Mouse (Mus musculus): ENCODE data around the gene Acad10. TPM values are rescaled to one million over a fixed set of nuclear protein-coding genes. Genes with fewer than 3 reads are reported as not detected.

Gene Acad10
- polyA plus RNA-seq (2012; rRNA removed; ENCODE audit: low replicate concordance), result 5.1 and 6.2 TPM in 2 replicates

DNA sequence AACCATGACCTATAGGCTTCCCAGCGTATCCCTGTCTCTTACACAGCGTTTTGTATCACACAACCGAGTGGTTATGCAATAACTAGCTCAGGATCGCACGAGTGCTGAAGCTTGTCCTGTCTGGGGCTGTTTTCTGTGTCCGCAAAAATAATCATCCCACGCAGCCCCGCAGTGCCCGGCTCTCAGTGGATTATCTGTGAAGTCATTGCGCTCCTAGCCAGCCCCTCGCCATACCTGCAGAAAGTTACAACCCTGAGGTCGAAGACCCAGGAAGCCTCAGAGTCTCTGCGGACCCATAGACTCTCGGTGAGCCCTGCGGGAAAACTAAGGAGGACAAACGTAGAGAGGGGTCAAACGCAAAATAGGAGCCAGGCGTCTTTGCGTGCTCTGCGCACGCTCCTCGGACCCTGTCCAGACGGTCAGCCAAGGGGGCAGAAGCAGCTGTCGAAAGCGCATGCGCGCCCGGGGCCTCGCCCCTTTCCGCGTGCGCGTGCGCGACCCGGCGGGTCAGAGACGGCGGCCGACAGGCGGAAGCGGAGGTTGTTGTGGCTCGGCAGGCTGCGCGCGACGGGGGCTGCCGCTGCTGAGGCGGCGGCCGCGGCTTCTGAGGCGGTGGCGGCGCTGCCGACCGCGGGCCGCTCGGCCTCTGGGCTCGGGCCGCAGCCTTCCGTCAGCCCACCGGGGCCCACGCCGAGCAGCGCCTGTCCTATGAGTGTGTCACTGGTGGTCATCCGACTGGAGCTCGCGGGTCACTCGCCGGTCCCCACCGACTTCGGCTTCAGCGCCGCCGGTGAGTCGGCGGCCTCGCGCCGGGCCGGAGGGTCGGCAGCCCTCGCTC lies at the start of gene Acad10, which contains the start of gene Brap:
TSS of gene Acad10 (minus strand) at position 456 of the 838 bp plus-strand sequence.
TSS of gene Brap (plus strand) at position 505 of the 838 bp plus-strand sequence.

DNA sequence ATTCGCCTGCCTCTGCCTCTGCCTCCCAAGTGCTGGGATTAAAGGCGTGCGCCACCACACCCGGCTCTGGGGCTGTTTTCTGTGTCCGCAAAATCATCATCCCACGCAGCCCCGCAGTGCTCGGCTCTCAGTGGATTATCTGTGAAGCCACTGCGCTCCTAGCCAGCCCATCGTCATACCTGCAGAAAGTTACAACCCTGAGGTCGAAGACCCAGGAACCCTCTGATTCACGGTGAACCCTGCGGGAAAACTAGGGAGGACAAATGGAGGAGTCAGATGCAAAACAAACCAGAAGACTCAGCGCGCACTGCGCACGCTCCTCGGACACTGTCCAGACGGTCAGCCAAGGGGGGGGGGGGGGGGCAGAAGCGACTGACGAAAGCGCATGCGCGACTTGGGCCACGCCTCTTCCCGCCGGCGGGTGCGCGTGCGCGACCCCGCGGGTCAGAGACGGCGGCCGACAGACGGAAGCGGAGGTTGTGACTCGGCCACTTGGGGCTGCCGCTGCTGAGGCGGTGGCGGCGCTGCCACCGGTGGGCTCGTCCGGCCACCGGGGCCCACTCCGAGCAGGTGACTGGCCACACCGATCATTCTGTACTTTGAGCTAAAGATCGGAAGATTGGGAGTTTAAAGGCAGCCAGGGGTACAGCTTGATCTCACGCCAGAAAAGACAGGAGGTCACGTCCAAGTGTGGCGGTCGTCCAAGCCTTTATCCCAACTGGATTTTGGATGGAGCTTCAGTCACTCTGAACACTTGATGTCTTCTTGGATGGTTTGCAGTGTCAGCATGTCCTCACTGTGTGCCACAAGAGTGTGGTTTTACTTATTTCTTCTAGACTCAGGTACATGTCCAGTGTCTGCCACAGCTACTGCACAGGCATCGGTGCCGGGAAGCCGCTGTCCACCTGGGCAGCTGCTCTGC lies 41.5 kb downstream of the Acad10 start, which contains the start of gene Acad12:
TSS of gene Acad12 (minus strand) at position 347 of the 922 bp plus-strand sequence.

DNA sequence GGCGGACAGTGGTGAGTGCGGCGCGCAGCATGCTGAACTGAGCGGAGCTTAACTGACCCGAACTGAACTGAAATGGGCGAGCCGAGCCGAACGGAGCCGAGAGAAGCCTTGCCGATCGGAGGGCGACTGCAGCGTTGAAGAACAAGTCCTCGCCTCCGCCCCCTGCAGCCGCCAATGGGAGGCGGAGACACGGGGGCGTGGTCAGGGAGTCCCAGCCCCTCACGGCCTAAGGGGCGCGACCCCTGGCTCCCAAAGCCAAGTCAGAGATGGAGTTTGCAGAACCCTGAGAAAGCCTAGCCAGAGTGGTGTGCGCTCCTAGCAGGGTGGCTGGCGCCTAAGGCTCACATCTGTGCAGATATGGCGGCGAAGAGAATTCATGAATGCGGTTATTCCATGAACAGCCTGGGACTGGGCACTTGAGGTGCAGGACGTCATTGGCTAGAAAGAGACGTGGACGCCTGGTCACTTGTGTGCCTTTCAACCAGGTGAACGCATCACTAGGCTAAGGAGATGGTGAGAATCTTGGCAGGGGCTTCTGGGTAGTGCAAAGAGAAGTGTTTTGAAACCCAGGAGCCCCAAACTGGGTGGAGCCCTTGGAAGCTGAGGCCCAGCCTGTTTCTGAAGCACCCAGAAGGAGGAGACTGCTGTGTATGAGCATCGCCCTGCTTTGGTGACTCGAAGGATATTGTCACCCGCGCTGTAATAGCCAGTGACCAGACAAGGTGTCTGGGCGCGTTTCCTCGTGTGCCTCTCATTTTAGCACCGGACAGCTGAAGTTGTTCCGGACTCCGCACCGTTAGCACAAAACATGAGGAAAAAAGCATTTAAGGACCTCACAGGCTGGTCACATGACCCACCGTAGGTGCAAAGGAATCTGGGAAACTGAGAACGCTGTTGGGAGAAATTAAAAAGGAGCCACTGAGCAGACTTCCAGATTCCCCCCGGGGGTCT lies 66.6 kb downstream of the Acad10 start, which contains the start of gene Aldh2:
TSS of gene Aldh2 (minus strand) at position 374 of the 951 bp plus-strand sequence.

Other genes starting within 250 kb of the Acad10 start
- 2.0 and 10.1 TPM in 2 replicates for gene Tmem116, start 208.6 kb downstream of the Acad10 start, polyA plus RNA-seq (2012; rRNA removed; ENCODE audit: low replicate concordance)
- 32.4 and 41.9 TPM in 2 replicates for gene Erp29, start 208.0 kb downstream of the Acad10 start, polyA plus RNA-seq (2012; rRNA removed; ENCODE audit: low replicate concordance)
- gene Adam1b, start 157.1 kb downstream of the Acad10 start, polyA plus RNA-seq (2012; rRNA removed; ENCODE audit: low replicate concordance), result not detected in 2 replicates
- gene Adam1a, start 115.0 kb downstream of the Acad10 start, polyA plus RNA-seq (2012; rRNA removed; ENCODE audit: low replicate concordance), result 2.1 and 2.3 TPM in 2 replicates
- not detected in 2 replicates for gene Gm42878, start 115.0 kb downstream of the Acad10 start, polyA plus RNA-seq (2012; rRNA removed; ENCODE audit: low replicate concordance)
- gene Mapkapk5, start 114.6 kb downstream of the Acad10 start, polyA plus RNA-seq (2012; rRNA removed; ENCODE audit: low replicate concordance), result 22.9 and 31.4 TPM in 2 replicates
- 386 and 645 TPM in 2 replicates for gene Aldh2, start 66.7 kb downstream of the Acad10 start, polyA plus RNA-seq (2012; rRNA removed; ENCODE audit: low replicate concordance)
- 4.2 and 6.4 TPM in 2 replicates for gene Acad12, start 41.6 kb downstream of the Acad10 start, polyA plus RNA-seq (2012; rRNA removed; ENCODE audit: low replicate concordance)
- 11.3 and 12.9 TPM in 2 replicates for gene Brap, start within 50 bp of the Acad10 start, polyA plus RNA-seq (2012; rRNA removed; ENCODE audit: low replicate concordance)
- 79.8 and 103 TPM in 2 replicates for gene Atxn2, start 50.8 kb upstream of the Acad10 start, polyA plus RNA-seq (2012; rRNA removed; ENCODE audit: low replicate concordance)
- gene Sh2b3, start 177.1 kb upstream of the Acad10 start, polyA plus RNA-seq (2012; rRNA removed; ENCODE audit: low replicate concordance), result 46.6 and 106 TPM in 2 replicates
- 133 and 307 TPM in 2 replicates for gene Pheta1, start 188.5 kb upstream of the Acad10 start, polyA plus RNA-seq (2012; rRNA removed; ENCODE audit: low replicate concordance)